15 mouse cellular contexts compared by ENCODE assay signal in genomic region chr2:165311577-165311976, GRCm38 (mm10). TPM values are rescaled to one million over a fixed set of nuclear protein-coding genes. Genes with fewer than 3 reads are reported as not detected.
DNase-seq lines count a peak whose midpoint lies in the region; ATAC-seq and TF ChIP-seq lines count a peak whose summit lies in the region.
"Had no signal": no experiment of that assay in that cellular context is flagged by ENCODE, and none has a peak within 500 bp of the region (broad histone marks: within the 10 kb centered on the region; RNA-seq: fewer than 3 reads in every experiment).

No protein-coding gene starts in this region.

- 0 out of 2 replicates have a peak, but pooled peaks have one; percentile 16 for ATAC-seq in midbrain, embryonic 13.5 days
- ATAC-seq in hindbrain, embryonic 16.5 days: peak; percentile 58; the same call in 1 of the 2 replicates
- ATAC-seq in monocyte, adult 5-6 weeks (replicated peaks; ENCODE audit: insufficient number of reproducible peaks, low FRiP score, low TSS enrichment, poor library complexity, severe bottlenecking): no peak
- ATAC-seq in frontal cortex, adult (ENCODE audit: low TSS enrichment): no peak
- ATAC-seq: lung, postnatal 0 days had no signal

- peaks cover 27% of the 10 kb centered on the region for H3K27me3 ChIP-seq in midbrain, embryonic 13.5 days
- peaks cover 70% of the 10 kb centered on the region for H3K27me3 ChIP-seq in midbrain, embryonic 10.5 days (ENCODE audit: low read depth, poor library complexity, severe bottlenecking)
- H3K27me3 ChIP-seq in hindbrain, embryonic 16.5 days (replicated peaks; ENCODE audit: control insufficient read depth, insufficient read depth, low read length): no peaks in the 10 kb centered on the region
- no peaks in the 10 kb centered on the region for H3K27me3 ChIP-seq in kidney, adult 2 months (replicated peaks; ENCODE audit: control insufficient read depth, insufficient read depth, low read length)

- H3K9ac ChIP-seq in midbrain, embryonic 13.5 days (replicated peaks): no peak overlapping the region; the same call in 1 of the 2 replicates
- no peak overlapping the region for H3K9ac ChIP-seq in hindbrain, embryonic 16.5 days (ENCODE audit: low read depth, low read length)

- no peak overlapping the region for H3K4me3 ChIP-seq in midbrain, embryonic 13.5 days (replicated peaks)
- no peak overlapping the region for H3K4me3 ChIP-seq in midbrain, embryonic 10.5 days
- no peak overlapping the region for H3K4me3 ChIP-seq in hindbrain, embryonic 16.5 days (ENCODE audit: low read length)
- no peak overlapping the region for H3K4me3 ChIP-seq in kidney, adult 2 months (ENCODE audit: insufficient read depth, low read depth, low read length)

- peaks cover 73% of the 10 kb centered on the region for H3K4me1 ChIP-seq in midbrain, embryonic 13.5 days (replicated peaks)
- peaks cover 78% of the 10 kb centered on the region for H3K4me1 ChIP-seq in midbrain, embryonic 10.5 days
- H3K4me1 ChIP-seq in hindbrain, embryonic 16.5 days (ENCODE audit: control insufficient read depth, insufficient read depth, low read depth, low read length): peaks cover 32% of the 10 kb centered on the region
- peaks cover 25% of the 10 kb centered on the region for H3K4me1 ChIP-seq in kidney, adult 2 months (ENCODE audit: control insufficient read depth, insufficient read depth, low read length)

- H3K36me3 ChIP-seq in midbrain, embryonic 13.5 days: peaks cover 70% of the 10 kb centered on the region
- H3K36me3 ChIP-seq in midbrain, embryonic 10.5 days: peaks cover 93% of the 10 kb centered on the region
- peaks cover 34% of the 10 kb centered on the region for H3K36me3 ChIP-seq in hindbrain, embryonic 16.5 days (ENCODE audit: control insufficient read depth, insufficient read depth, low read length)
- H3K36me3 ChIP-seq in kidney, adult 2 months (ENCODE audit: control insufficient read depth, insufficient read depth, low read length): no peaks in the 10 kb centered on the region

- H3K9me3 ChIP-seq in midbrain, embryonic 13.5 days: no peaks in the 10 kb centered on the region
- H3K9me3 ChIP-seq in midbrain, embryonic 10.5 days (replicated peaks): no peaks in the 10 kb centered on the region
- no peaks in the 10 kb centered on the region for H3K9me3 ChIP-seq in hindbrain, embryonic 16.5 days (ENCODE audit: control insufficient read depth, low read length)

- peak overlapping the region; percentile 42 for H3K27ac ChIP-seq in midbrain, embryonic 13.5 days
- no peak overlapping the region for H3K27ac ChIP-seq in midbrain, embryonic 10.5 days (replicated peaks)
- peak overlapping the region; percentile 60; the same call in 1 of the 2 replicates for H3K27ac ChIP-seq in hindbrain, embryonic 16.5 days (ENCODE audit: low read depth, low read length)
- H3K27ac ChIP-seq in kidney, adult 2 months (ENCODE audit: insufficient read depth, low read depth, low read length): no peak overlapping the region

- 46% methylated on average over 12 of the region's 12 CpGs for WGBS in midbrain, embryonic 13.5 days
- WGBS in midbrain, embryonic 10.5 days: 76% methylated on average over 12 of the region's 12 CpGs
- WGBS in hindbrain, embryonic 16.5 days: 38% methylated on average over 12 of the region's 12 CpGs
- 63% methylated on average over 12 of the region's 12 CpGs for WGBS in kidney, adult 2 months

- TF ChIP-seq POLR2A in kidney, adult 2 months (IDR thresholded peaks at IDR 0.05; ENCODE audit: low read depth, low read length): no peak

- no peak for TF ChIP-seq CTCF in kidney, adult 2 months (conservative IDR thresholded peaks at IDR 0.05; ENCODE audit: insufficient read depth, insufficient read length, low read depth, low read length)

- H3K4me2 ChIP-seq in midbrain, embryonic 13.5 days (replicated peaks): no peak overlapping the region
- H3K4me2 ChIP-seq in hindbrain, embryonic 16.5 days (ENCODE audit: low read length): no peak overlapping the region

- DNase-seq in midbrain, embryonic 10.5 days (ENCODE audit: low spot score): no peak
- DNase-seq in cerebellum, adult 11 months: peak; percentile 99
- DNase-seq in cerebellum, adult 9-11 months: peak; percentile 98
- no peak for DNase-seq in kidney, adult 2 months
- DNase-seq: heart, adult 18-20 months; kidney, adult 9 months; layer of hippocampus, postnatal 36 days; liver; thymus, adult 2 months had no signal

RNA-seq across cellular contexts. Expression of gene Elmo2, which starts 14.7 kb away (rescaled TPM):
- polyA plus RNA-seq in midbrain, embryonic 13.5 days (2015; fragmentation: Nextera tagmentation; extraction: Ambion mirVana): 91.6 and 98.6 TPM in 2 replicates
- polyA plus RNA-seq in midbrain, embryonic 10.5 days (2016; fragmentation: Nextera tagmentation; extraction: Ambion mirVana): 81.7 and 90.0 TPM in 2 replicates
- 96.2 and 115 TPM in 2 replicates for polyA plus RNA-seq in hindbrain, embryonic 16.5 days (2015; fragmentation: Nextera tagmentation; extraction: Ambion mirVana)
- 56.3 and 59.9 TPM in 2 replicates for polyA plus RNA-seq in kidney, adult 2 months (2012; rRNA removed)
- total RNA-seq in monocyte, adult 5-6 weeks (2017): 120 to 175 TPM (median 140 TPM) in 3 replicates

RNA-seq across cellular contexts. Expression of gene Slc35c2, which starts 23.9 kb away (rescaled TPM):
- polyA plus RNA-seq in midbrain, embryonic 13.5 days (2015; fragmentation: Nextera tagmentation; extraction: Ambion mirVana): 69.6 and 73.8 TPM in 2 replicates
- polyA plus RNA-seq in midbrain, embryonic 10.5 days (2016; fragmentation: Nextera tagmentation; extraction: Ambion mirVana): 72.8 and 73.0 TPM in 2 replicates
- 73.4 and 79.6 TPM in 2 replicates for polyA plus RNA-seq in hindbrain, embryonic 16.5 days (2015; fragmentation: Nextera tagmentation; extraction: Ambion mirVana)
- polyA plus RNA-seq in kidney, adult 2 months (2012; rRNA removed): 64.1 and 69.8 TPM in 2 replicates
- 40.2 to 52.6 TPM (median 47.2 TPM) in 3 replicates for total RNA-seq in monocyte, adult 5-6 weeks (2017)

RNA-seq across cellular contexts. Expression of gene Zfp663, which starts 57.0 kb away (rescaled TPM):
- polyA plus RNA-seq in midbrain, embryonic 13.5 days (2015; fragmentation: Nextera tagmentation; extraction: Ambion mirVana): 10.4 and 10.5 TPM in 2 replicates
- polyA plus RNA-seq in midbrain, embryonic 10.5 days (2016; fragmentation: Nextera tagmentation; extraction: Ambion mirVana): 6.0 and 7.2 TPM in 2 replicates
- 4.5 and 5.5 TPM in 2 replicates for polyA plus RNA-seq in hindbrain, embryonic 16.5 days (2015; fragmentation: Nextera tagmentation; extraction: Ambion mirVana)
- not detected in 2 replicates for polyA plus RNA-seq in kidney, adult 2 months (2012; rRNA removed)
- not detected in 3 replicates for total RNA-seq in monocyte, adult 5-6 weeks (2017)
- total RNA-seq: heart, adult 18-20 months; heart, postnatal 25 days had no signal
- polyA plus RNA-seq: thymus, adult 2 months had no signal

Comparison
In these comparisons a context has a peak if more than half of its experiments do, and no peak if none do; other contexts are left out.
1. H3K27ac ChIP-seq: peak in midbrain, embryonic 13.5 days (single experiment) and hindbrain, embryonic 16.5 days (single experiment); none in midbrain, embryonic 10.5 days (single experiment) and kidney, adult 2 months (single experiment).
2. ATAC-seq: peak in midbrain, embryonic 13.5 days (single experiment) and hindbrain, embryonic 16.5 days (single experiment); none in monocyte, adult 5-6 weeks (single experiment) and frontal cortex, adult (single experiment).
3. DNase-seq: peak in cerebellum, adult 11 months (single experiment) and cerebellum, adult 9-11 months (single experiment); none in midbrain, embryonic 10.5 days (single experiment) and kidney, adult 2 months (single experiment).